Mouse (Mus musculus) olfactory bulb, adult 2 months (tissue): ENCODE results near the gene Nsdhl.

ENCODE experiments used
- CTCF ChIP-seq: fragments of 200-500 bp; IDR thresholded peaks from 2 replicates; pipeline ENCODE4 v1.5.1; 2012; ENCODE audit warnings: low read depth, mild to moderate bottlenecking, low read length, moderate library complexity; ENCODE audit not compliant: insufficient read depth
- POLR2A ChIP-seq: fragments of 200-500 bp; IDR thresholded peaks from 2 replicates; pipeline ENCODE4 v1.6.1; 2012; ENCODE audit warnings: mild to moderate bottlenecking, low read depth, low read length, moderate library complexity; ENCODE audit not compliant: insufficient read depth

GRCm38 (mm10) chrX:73003110-73003509 lies 84.8 kb downstream of the Nsdhl start:
- no peak for TF ChIP-seq POLR2A
- no peak for TF ChIP-seq CTCF
